Mouse (Mus musculus) gastrocnemius, adult 18-20 months (tissue): ENCODE measurements at regions not wholly inside any gene's neighbourhood (a gene's known extent, or its start where the extent isn't known, plus 50 kb on each side); places are given as distances from the start of the nearest gene placed in this dataset.

Experiments
- DNase-seq: peaks from one replicate; pipeline ENCODE4 v3.0.0; 2021; ENCODE audit warnings: low spot score

- DNase-seq: no peak
These were observed 227.2 kb upstream of the Zfp637 start for GRCm38 (mm10) chr6:117613656-117614350.

- no peak for DNase-seq
These were observed 226.6 kb upstream of the Zfp637 start for GRCm38 (mm10) chr6:117614386-117614785.

DNA sequence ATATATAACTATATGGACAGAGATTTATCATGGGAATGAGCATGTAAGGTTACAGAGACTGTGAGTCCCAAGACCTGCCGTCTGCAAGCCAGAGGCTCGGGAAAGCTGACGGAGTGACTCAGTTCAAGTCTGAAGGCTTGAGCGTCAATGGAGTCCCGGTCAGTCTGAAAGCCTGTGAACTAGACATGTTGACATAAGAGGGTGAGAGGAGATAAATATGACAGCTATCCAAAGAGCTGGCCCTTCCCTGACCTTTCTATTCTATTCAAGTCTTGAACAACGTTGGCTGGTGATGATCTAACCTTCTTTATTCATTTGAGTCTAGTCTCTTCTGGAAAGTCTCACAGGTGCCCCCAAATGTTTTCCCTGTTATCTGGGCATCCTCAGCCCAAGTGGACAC is 223.8 kb upstream of the Zfp637 start:
- DNase-seq: no peak

GRCm38 (mm10) chr6:117617951-117618350 is 223.0 kb upstream of the Zfp637 start:
- no peak for DNase-seq

DNA sequence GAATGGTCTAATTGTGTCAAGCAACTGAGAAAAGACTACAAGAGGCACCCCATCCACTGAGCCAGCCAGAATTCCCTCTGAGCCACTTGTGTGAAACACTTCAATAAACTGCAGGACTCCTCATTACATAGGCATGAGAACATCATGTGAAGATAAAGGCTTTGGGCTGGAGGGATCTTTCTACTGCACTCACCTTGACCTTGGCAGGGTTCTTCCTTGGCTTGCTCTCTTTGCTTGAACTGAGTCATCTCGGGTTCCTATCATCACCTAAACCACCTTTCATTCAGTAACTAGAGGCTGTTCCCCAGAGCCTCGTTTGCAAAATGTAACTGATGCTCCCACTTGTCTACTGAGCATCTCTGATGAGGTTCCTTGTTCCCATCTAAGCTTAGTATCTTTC is 221.4 kb upstream of the Zfp637 start:
- DNase-seq: no peak

DNA sequence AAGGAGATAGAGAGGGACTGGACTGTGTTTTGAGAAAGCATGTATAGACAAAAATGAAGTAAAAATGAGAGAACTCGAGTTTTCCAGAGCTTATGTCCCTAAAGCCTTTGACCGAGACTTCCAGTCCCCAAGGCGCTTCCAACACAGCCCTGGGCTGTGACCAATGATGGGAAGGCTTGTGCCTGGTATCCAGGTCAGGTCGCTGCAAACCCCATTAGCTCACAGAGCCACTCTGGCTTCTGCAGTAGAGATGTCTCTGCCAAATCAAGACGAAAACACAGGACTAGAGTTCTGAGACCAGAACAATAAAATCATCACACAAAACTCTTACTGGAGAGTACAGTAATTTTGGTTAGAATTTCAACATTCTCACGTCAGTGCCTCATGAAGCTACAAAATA is 218.5 kb upstream of the Zfp637 start:
- DNase-seq: no peak

DNA sequence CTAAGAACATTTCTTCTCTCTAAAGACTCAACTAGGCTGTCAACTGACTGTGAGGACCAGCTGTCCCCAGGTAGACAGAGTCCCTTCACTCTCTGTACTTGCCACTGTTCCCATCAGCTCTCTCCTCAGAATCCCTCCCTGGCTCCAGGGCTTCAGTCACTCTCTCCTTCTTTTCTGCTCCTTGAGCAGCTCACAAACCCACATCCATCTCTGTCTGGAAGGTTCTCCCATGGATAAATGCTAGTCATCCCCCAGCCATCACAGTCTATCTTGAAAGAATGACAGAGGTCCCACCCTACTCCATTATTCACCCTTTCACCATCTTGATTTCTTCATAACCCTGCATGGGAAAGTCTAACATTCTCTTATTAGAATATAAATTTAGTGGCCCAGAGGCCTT is 218.0 kb upstream of the Zfp637 start:
- no peak for DNase-seq

DNA sequence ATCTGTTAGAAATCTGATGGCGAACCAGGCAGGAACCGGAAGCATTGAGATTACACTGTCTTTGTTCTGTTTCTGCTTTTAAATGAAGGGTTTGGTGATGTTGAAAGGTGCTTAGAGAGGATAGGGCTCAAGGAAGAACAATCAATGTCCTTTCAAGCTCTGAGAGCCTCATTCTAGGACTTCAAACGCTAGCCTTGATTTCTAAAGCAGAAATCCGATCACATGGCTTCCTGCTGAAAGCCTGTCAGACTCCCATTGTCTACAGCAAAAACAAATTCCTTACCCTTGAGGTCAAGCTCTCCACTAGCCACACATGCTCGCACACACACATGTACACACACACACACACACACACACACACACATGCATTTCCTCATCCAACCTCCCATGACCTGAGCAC is 215.3 kb upstream of the Zfp637 start:
- DNase-seq: no peak

GRCm38 (mm10) chr6:117627461-117627860 is 213.5 kb upstream of the Zfp637 start:
- DNase-seq: no peak

DNA sequence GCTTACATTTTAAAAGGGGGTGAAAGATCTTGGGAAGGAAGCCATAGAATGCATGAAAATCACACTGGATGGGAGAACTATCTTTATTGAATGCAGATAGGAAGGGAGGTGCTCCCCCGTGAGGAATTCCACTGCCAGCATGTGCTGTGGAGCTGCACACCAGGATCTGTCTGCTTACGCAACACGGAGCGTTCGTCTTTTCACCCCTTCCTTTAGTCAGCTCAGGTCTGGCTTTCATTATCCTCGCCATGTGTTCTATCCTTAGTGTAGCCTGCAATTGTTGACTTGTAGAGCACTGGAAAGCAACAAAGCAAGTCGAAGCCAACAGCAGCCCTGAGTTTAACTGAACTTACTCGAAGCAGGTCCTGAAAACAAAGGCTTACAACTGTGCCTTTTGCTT is 194.4 kb upstream of the Zfp637 start:
- peak; percentile 35 for DNase-seq

DNA sequence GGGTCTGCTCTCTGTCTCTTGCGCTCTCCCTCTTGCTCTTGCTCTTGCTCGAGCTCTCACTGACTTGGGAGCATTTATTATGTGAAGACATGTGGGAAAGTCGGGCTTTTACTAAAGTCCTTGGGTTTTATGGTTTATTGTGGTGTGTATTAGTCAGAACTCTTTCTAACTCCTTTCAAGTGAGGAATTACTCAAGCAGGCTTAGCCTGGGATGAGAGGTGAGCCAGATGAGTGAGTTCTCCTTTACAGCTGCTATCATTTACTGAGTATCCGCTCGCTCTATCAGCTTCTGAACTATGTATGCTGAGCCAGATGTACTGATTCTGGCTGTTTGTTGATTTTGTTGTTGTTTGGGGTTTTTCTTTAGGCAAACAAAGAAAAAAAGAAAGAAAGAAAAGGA is 190.4 kb upstream of the Zfp637 start:
- no peak for DNase-seq

DNA sequence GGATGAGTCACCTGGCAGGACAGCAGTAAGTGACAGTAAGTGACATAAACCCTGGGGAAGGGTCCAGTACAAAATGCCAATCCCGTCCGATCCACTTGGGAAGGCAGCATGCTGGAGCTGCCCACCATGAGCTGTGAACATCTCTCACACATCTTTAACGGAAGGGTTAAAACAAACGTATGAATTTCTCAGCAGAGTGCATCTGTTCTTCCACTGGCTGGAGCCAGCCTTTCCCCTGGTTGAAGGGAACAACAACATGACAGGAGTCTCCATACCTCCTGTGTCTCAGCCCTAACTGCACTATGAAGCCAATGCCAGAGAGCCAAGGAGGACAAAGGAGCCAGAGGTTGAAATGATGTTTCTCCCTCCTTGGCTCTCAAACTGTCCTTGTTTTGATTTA is 189.4 kb upstream of the Zfp637 start:
- no peak for DNase-seq

DNA sequence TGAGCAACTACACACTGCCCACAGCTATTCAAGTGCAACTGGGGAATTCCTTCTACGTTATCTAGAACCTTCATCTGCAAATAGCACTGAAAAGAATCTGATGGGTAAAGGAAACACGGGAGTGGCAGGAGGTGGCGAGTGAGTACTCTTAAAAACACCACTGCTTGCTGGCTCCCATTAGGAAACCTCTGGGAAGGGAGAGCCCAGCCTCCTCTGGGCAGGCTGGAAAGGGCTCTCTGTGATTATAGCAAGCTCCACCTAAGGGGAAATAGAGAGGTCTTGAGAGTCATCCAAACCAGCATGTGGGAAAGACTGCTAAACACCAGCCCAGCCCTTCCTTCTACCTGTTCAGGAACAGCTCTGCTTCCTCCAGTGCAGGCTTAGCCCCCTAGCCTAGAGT is 189.0 kb upstream of the Zfp637 start:
- no peak for DNase-seq

- DNase-seq: peak; percentile 74
These were observed 188.1 kb upstream of the Zfp637 start for GRCm38 (mm10) chr6:117652917-117653316.

- DNase-seq: no peak
These were observed 187.0 kb upstream of the Zfp637 start for GRCm38 (mm10) chr6:117653886-117654425.

DNA sequence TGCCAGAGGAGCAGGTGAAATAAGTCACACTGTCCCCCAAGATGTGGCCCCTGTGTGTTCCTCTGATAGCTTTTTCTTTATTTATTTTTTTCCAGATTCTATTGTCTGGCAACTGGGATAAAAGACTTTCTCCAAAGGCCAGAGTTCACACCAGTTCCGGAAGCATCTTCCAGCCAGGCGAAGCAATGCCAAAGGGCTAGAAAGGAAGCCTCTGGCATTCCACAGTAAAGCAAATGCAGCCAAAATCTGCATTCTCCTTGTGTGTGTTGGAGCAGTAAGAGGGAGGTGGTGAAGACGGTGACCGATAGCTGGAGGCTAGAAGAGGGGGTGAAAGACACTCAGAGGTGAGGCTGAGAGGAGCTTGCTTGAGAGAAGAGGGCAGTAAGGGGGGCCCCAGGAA is 185.0 kb upstream of the Zfp637 start:
- DNase-seq: no peak

- DNase-seq: peak; percentile 45
These were observed 180.4 kb upstream of the Zfp637 start for GRCm38 (mm10) chr6:117660576-117660975.

DNA sequence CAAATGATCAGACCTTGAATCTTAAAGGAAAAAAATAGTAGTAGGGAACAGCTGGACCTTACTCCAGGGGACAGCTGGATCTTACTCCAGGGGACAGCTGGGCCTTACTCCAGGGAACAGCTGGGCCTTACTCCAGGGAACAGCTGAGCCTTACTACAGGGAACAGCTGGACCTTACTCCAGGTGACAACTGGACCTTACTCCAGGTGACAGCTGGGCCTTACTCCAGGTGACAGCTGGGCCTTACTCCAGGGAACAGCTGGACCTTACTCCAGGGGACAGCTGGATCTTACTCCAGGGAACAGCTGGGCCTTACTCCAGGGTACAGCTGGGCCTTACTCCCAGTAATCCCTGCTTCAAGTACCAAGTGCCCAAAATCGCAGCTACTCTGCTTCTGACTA is 178.3 kb upstream of the Zfp637 start:
- no peak for DNase-seq

GRCm38 (mm10) chr6:117670337-117670736 is 170.6 kb upstream of the Zfp637 start:
- no peak for DNase-seq

- DNase-seq: no peak
These were observed 170.0 kb upstream of the Zfp637 start for GRCm38 (mm10) chr6:117670792-117671525.

GRCm38 (mm10) chr6:117675059-117675800 is 165.8 kb upstream of the Zfp637 start:
- no peak for DNase-seq

GRCm38 (mm10) chr6:117676064-117676821 is 164.7 kb upstream of the Zfp637 start:
- no peak for DNase-seq
